Mouse (Mus musculus) lung, embryonic 14.5 days (tissue): Measurements from ENCODE around the gene Sik3. TPM values are rescaled to one million over a fixed set of nuclear protein-coding genes. Genes with fewer than 3 reads are reported as not detected.

Experiments used
- ATAC-seq: fragments of 200-750 bp; cut with Nextera tagmentation; 2 replicates; pipeline ENCODE4 v1.8.0; 2017; ENCODE audit warnings: mild to moderate bottlenecking, moderate TSS enrichment, moderate library complexity; ENCODE audit not compliant: insufficient read depth
- DNase-seq: peaks from one replicate; pipeline ENCODE4 v3.0.0-alpha.2; 2015
- H3K27ac ChIP-seq: fragments of 300-500 bp; sonication (generic); 2 replicates; pipeline ENCODE4 v1.5.1; 2014; ENCODE audit warnings: low read depth, mild to moderate bottlenecking, moderate library complexity
- H3K27me3 ChIP-seq: fragments of 300-500 bp; sonication (generic); 2 replicates; pipeline ENCODE4 v1.6.1; 2014; ENCODE audit warnings: low read length, control low read depth; ENCODE audit not compliant: insufficient read depth
- H3K36me3 ChIP-seq: fragments of 300-500 bp; sonication (generic); 2 replicates; pipeline ENCODE4 v1.6.1; 2014; ENCODE audit warnings: control low read depth; ENCODE audit not compliant: insufficient read depth
- H3K4me1 ChIP-seq: fragments of 300-500 bp; sonication (generic); 2 replicates; pipeline ENCODE4 v1.6.1; 2014; ENCODE audit warnings: antibody characterized with exemption, control low read depth; ENCODE audit not compliant: insufficient read depth
- H3K4me2 ChIP-seq: fragments of 300-500 bp; sonication (generic); 2 replicates; pipeline ENCODE4 v1.6.1; 2014; ENCODE audit warnings: mild to moderate bottlenecking
- H3K4me3 ChIP-seq: fragments of 300-500 bp; sonication (generic); 2 replicates; pipeline ENCODE4 v1.5.1; 2014; ENCODE audit warnings: low read depth, low read length
- H3K9ac ChIP-seq: fragments of 300-500 bp; sonication (generic); 2 replicates; pipeline ENCODE4 v1.6.1; 2014
- H3K9me3 ChIP-seq: fragments of 300-500 bp; sonication (generic); 2 replicates; pipeline ENCODE4 v1.6.1; 2016; ENCODE audit warnings: low read depth, low read length, control low read depth
- CTCF ChIP-seq: IDR thresholded peaks from 2 replicates; pipeline ENCODE4 v1.5.1; 2016; ENCODE audit warnings: antibody characterized with exemption, low read depth
- WGBS: fragments of 180-500 bp; shearing (Covaris S2); extraction: QIAGEN DNeasy Blood & Tissue Kit; methylation state at CpG from one replicate; pipeline ENCODE4 v1.1.7; 2014; 5-methylcytosine and 5-hydroxymethylcytosine counted together
- polyA plus RNA-seq: library from polyadenylated mRNA; unstranded; fragments of >200 nt; fragmentation: Nextera tagmentation; extraction: Ambion mirVana; gene quantifications from 2 replicates; pipeline ENCODE4 v1.2.1, GENCODE M21; 2014

Gene Sik3
- 14.1 and 15.7 TPM in 2 replicates for polyA plus RNA-seq

DNA sequence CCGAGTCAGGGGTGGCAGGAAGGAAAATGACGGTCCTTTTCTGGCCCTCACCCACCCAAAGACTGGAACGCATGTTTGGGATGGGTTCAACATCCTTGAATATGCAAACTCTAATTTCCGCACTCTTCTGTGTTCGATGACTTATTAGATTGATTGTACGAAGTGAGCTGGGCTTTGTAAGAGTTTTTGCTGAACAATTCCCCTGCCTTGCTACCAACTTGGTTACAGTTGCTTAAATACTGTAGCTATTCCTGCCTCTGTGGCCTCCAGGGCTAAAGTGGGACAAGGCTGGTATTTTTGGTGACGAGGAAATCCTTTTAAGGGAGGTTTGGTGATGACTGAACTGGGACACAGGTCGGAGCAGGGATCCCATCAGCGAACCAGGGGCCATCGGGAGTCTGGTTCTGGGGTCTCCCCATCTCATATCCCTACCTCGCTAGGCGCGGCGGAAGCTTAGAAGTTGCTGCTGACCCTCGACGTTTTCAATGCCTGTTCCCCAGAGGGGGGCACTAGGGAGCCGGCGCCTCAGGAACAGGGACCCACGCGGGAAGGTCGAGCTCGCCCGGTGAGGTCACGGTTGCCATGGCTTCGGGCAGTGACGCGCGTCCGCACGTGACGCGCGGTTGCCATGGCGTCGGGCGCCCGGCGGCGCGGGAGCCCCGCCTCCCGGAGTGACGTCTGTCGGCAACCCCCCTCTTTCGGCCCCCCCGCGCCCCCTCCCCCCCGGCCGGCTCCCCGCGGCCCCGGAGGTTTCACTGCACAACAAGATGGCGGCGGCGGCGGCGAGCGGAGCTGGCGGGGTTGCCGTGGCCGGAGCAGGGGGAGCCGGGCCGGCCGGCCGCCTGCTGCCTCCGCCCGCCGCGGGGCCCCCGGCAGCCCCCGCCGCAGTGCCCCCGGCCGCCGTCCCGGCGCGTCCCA is at the start of gene Sik3, which contains the start of gene Pafah1b2:
TSS of gene Sik3 (plus strand) at position 730 of the 918 bp plus-strand sequence.
TSS of gene Pafah1b2 (minus strand) at position 600 of the 918 bp plus-strand sequence.
- H3K4me1 ChIP-seq: peaks cover 25% of the 10 kb centered on the region
- WGBS: 2% methylated on average over 61 of the region's 78 CpGs

DNA sequence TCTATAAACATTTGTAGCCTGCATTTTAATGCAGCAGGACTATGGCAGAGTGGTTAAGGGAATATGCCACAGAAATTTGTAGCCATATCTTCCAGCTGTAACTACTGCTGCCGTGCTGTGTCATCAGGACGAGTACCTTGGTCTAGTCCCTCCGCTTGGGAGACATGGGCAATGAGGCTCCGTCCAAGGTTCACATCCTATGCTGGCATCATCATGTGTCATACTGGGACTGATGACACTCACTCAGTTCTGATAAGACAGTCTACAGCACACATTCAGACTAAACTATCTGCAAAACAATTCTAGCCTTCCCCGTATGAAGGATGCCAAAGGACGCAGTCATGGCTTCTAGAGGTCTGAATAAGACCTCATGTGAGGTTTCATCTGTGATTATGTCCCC is 49.0 kb upstream of the Sik3 start:
- no peak for ATAC-seq
- DNase-seq: no peak
- Histone ChIP-seq H3K27ac (no peak overlapping the region), H3K4me1 (0 out of 2 replicates have a peak, but pooled peaks cover 3% of the 10 kb centered on the region), H3K4me2 (no peak overlapping the region), H3K4me3 (no peak overlapping the region), H3K27me3 (no peaks in the 10 kb centered on the region), H3K9ac (no peak overlapping the region), H3K36me3 (peaks cover 68% of the 10 kb centered on the region), H3K9me3 (no peaks in the 10 kb centered on the region)
- no peak for TF ChIP-seq CTCF
- WGBS: 84% methylated on average over 6 of the region's 6 CpGs

More for the DNA sequence above, at the start of gene Sik3, which contains the start of gene Pafah1b2:
- peak; percentile 82 for TF ChIP-seq CTCF
- peak; percentile 74 for ATAC-seq
- peak; percentile 98 for DNase-seq
- Histone ChIP-seq H3K9ac (peak within 1 kb of the TSS; percentile 98), H3K27ac (peak within 1 kb of the TSS; percentile 94), H3K27me3 (no peaks in the 10 kb centered on the region), H3K4me3 (peak within 1 kb of the TSS; percentile 96), H3K36me3 (no peaks in the 10 kb centered on the region), H3K4me2 (peak within 1 kb of the TSS; percentile 80), H3K9me3 (no peaks in the 10 kb centered on the region)

DNA sequence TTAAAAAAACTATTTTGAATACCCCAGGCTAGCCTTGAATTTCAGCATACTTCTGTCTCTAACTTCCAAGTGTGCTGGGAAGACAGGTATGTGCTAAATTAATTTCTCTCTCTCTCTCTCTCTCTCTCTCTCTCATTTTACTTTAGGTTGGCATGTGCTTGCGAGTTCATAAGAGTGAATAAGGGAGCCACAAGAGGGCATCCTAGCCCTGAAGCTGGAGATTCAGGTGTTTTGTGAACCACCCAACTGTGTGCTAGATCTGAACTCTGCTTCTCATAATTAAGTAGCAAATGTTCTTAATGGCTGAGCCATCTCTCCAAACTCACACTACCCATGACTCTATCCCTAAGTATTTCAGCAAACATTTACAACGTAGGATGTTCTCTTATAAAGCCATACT is 35.7 kb upstream of the Sik3 start:
- Histone ChIP-seq H3K4me3 (no peak overlapping the region), H3K9me3 (no peaks in the 10 kb centered on the region), H3K27ac (no peak overlapping the region), H3K9ac (no peak overlapping the region), H3K4me2 (no peak overlapping the region), H3K27me3 (no peaks in the 10 kb centered on the region), H3K36me3 (peaks cover 61% of the 10 kb centered on the region), H3K4me1 (no peaks in the 10 kb centered on the region)
- ATAC-seq: no peak
- no peak for DNase-seq
- TF ChIP-seq CTCF: 0 out of 2 replicates have a peak, but pooled peaks have one; percentile 4
- 70% methylated on average over 2 of the region's 2 CpGs for WGBS

DNA sequence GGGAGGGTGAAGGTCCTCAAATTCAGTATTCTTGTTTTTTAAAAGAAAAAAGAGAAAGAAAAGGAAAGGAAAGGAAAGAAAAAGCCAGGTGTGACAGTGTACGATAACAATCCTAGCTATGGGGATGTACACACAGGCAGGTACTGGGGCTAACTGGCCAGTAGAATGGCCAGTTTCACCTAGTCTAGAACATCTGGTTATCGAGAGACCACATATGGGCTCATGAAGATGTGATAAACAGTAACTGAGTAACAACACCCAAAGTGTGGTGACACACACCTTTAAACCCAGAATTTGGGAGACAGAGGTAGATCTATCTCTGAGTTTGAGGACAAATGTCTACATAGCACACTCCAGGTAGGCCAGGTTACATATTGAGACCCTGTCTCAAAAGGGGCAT is 32.8 kb upstream of the Sik3 start:
- WGBS: 95% methylated on average over 2 of the region's 2 CpGs
- Histone ChIP-seq H3K9ac (no peak overlapping the region), H3K4me2 (no peak overlapping the region), H3K36me3 (peaks cover 36% of the 10 kb centered on the region), H3K27me3 (no peaks in the 10 kb centered on the region), H3K4me1 (0 out of 2 replicates have a peak, but pooled peaks cover 6% of the 10 kb centered on the region), H3K4me3 (no peak overlapping the region), H3K27ac (no peak overlapping the region), H3K9me3 (no peaks in the 10 kb centered on the region)
- TF ChIP-seq CTCF: no peak
- DNase-seq (no peak), ATAC-seq (no peak)

DNA sequence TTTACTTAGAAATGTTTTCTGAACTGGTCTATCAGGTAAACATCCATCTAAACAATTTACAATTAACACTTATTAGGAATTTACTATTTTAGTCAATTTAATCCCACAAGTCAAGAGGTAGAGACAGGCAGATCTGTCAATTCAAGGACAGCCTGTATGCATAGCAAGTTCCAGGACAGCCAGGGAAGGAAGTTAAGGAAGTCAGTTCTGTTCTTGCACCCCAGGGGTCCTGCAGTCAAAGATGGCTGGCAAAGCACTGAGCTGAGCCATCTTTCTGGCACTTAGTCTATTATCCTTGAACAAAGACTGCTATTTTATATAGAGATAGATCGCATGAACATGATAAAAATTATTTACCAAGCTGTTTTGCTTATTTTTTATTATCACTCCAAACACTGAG is 32.0 kb upstream of the Sik3 start:
- no peak for TF ChIP-seq CTCF

DNA sequence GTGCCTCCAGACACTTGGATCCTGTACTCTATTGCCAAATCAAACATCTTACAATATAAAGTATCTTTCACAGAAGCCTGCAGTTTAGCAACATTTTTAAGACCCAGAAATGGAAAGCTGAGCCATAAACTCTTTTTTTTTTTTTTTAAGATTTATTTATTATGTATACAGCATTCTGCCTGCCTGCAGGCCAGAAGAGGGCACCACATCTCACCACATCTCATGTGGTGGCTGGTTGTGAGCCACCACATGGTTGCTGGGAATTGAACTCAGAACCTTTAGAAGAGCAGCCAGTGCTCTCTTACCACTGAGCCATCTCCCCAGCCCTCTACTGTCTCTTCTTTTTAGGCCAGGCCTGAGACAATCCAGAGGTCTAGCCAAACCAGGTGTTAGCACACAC is 31.3 kb upstream of the Sik3 start:
- H3K27ac ChIP-seq: no peak overlapping the region
- H3K27me3 ChIP-seq: no peaks in the 10 kb centered on the region
- TF ChIP-seq CTCF: 0 out of 2 replicates have a peak, but pooled peaks have one; percentile 33
- no peak overlapping the region for H3K4me3 ChIP-seq
- no peak overlapping the region for H3K4me2 ChIP-seq
- H3K4me1 ChIP-seq: 0 out of 2 replicates have a peak, but pooled peaks cover 6% of the 10 kb centered on the region
- H3K9me3 ChIP-seq: no peaks in the 10 kb centered on the region
- no peak overlapping the region for H3K9ac ChIP-seq
- peaks cover 24% of the 10 kb centered on the region for H3K36me3 ChIP-seq
- DNase-seq: no peak
- no peak for ATAC-seq

More for the DNA sequence above, 32.0 kb upstream of the Sik3 start:
- Histone ChIP-seq H3K27ac (no peak overlapping the region), H3K4me1 (0 out of 2 replicates have a peak, but pooled peaks cover 6% of the 10 kb centered on the region), H3K4me2 (no peak overlapping the region), H3K27me3 (no peaks in the 10 kb centered on the region), H3K9ac (no peak overlapping the region), H3K9me3 (no peaks in the 10 kb centered on the region), H3K4me3 (no peak overlapping the region), H3K36me3 (peaks cover 29% of the 10 kb centered on the region)
- no peak for ATAC-seq
- no peak for DNase-seq
- 92% methylated on average over 1 of the region's 1 CpGs for WGBS
